Mouse (Mus musculus) left cerebral cortex, postnatal 25 days (tissue): Measurements from ENCODE around the gene Fras1. TPM values are rescaled to one million over a fixed set of nuclear protein-coding genes. Genes with fewer than 3 reads are reported as not detected.

Experiments
- DNase-seq, 2 experiments: peaks; one replicate each; pipeline ENCODE4 v3.0.0; 2022; ENCODE audit warnings: low spot score in 2 of 2, mixed read lengths in 1 of 2
- intact Hi-C: fragments of 180-260 bp; cut with DNase I; formaldehyde crosslinking; loops from one replicate; pipeline ENCODE4 v1.15.1; 2025
- total RNA-seq, 2 experiments: library from RNA; stranded (reverse); gene quantifications; 2 replicates each; pipeline ENCODE4 v1.2.3; 2021

Fras1 gene
- 10 to 100 TPM; 20.3 to 29.6 TPM for total RNA-seq

- intact Hi-C loops, result loop anchor here (5.0 to 10.0 kb wide), 4 partner anchors 84 to 394 kb away; no protein-coding TSS in a partner anchor
- DNase-seq, result peak in 1 of 2 experiments; percentile 55
These were observed at the start of gene Fras1 for GRCm38 (mm10) chr5:96373567-96373985. Fras1 (plus strand) TSS chr5:96373955.

- peak in 1 of 2 experiments; percentile 17 for DNase-seq
- intact Hi-C loops, result loop anchor here (5.0 kb wide), 1 partner anchor 436 kb away; no protein-coding TSS in a partner anchor
These were observed 42.6 kb upstream of the Fras1 start for GRCm38 (mm10) chr5:96331048-96331737.

GRCm38 (mm10) chr5:96331738-96332070 lies 42.1 kb upstream of the Fras1 start:
- DNase-seq, result no peak

GRCm38 (mm10) chr5:96333963-96334362 lies 39.8 kb upstream of the Fras1 start:
- intact Hi-C loops, result loop anchor here (5.0 kb wide), 1 partner anchor 433 kb away; no protein-coding TSS in a partner anchor
- peak in 1 of 2 experiments; percentile 31 for DNase-seq

More at GRCm38 (mm10) chr5:96331738-96332070, 42.1 kb upstream of the Fras1 start:
- intact Hi-C loops, result loop anchor here (5.0 kb wide), 1 partner anchor 436 kb away; no protein-coding TSS in a partner anchor

GRCm38 (mm10) chr5:96340564-96340963 lies 33.2 kb upstream of the Fras1 start:
- intact Hi-C loops, result no loop called here
- no peak for DNase-seq

- intact Hi-C loops, result no loop called here
- DNase-seq, result no peak
These were observed 28.8 kb upstream of the Fras1 start for GRCm38 (mm10) chr5:96344983-96345382.

GRCm38 (mm10) chr5:96351963-96352362 lies 21.8 kb upstream of the Fras1 start:
- intact Hi-C loops, result no loop called here
- no peak for DNase-seq

GRCm38 (mm10) chr5:96363950-96364349 lies 9.8 kb upstream of the Fras1 start:
- no peak for DNase-seq
- intact Hi-C loops, result no loop called here

GRCm38 (mm10) chr5:96365590-96365989 lies 8.2 kb upstream of the Fras1 start:
- intact Hi-C loops, result no loop called here
- DNase-seq, result no peak

GRCm38 (mm10) chr5:96367260-96367659 lies 6.5 kb upstream of the Fras1 start:
- DNase-seq, result no peak
- intact Hi-C loops, result no loop called here

GRCm38 (mm10) chr5:96373106-96373505 lies 649 bp upstream of the Fras1 start:
- no peak for DNase-seq
- intact Hi-C loops, result loop anchor here (5.0 to 10.0 kb wide), 4 partner anchors 84 to 394 kb away; no protein-coding TSS in a partner anchor

- intact Hi-C loops, result loop anchor here (2.0 to 10.0 kb wide), 5 partner anchors 83 to 393 kb away; no protein-coding TSS in a partner anchor
- peak; percentile 58 to 74 for DNase-seq
These were observed 489 bp downstream of the Fras1 start for GRCm38 (mm10) chr5:96373986-96374901.

GRCm38 (mm10) chr5:96375391-96375831 lies 1.7 kb downstream of the Fras1 start:
- DNase-seq, result no peak
- intact Hi-C loops, result loop anchor here (2.0 to 10.0 kb wide), 2 partner anchors 209 to 299 kb away; no protein-coding TSS in a partner anchor

GRCm38 (mm10) chr5:96376216-96376615 lies 2.5 kb downstream of the Fras1 start:
- peak in 1 of 2 experiments; percentile 36 for DNase-seq
- intact Hi-C loops, result loop anchor here (10.0 kb wide), 1 partner anchor 299 kb away; no protein-coding TSS in a partner anchor

GRCm38 (mm10) chr5:96386138-96386933 lies 12.6 kb downstream of the Fras1 start:
- DNase-seq, result no peak
- intact Hi-C loops, result no loop called here

GRCm38 (mm10) chr5:96388306-96388705 lies 14.6 kb downstream of the Fras1 start:
- peak in 1 of 2 experiments; percentile 7 for DNase-seq
- intact Hi-C loops, result no loop called here

GRCm38 (mm10) chr5:96389963-96390623 lies 16.3 kb downstream of the Fras1 start:
- DNase-seq, result no peak
- intact Hi-C loops, result no loop called here

GRCm38 (mm10) chr5:96391086-96391485 lies 17.3 kb downstream of the Fras1 start:
- intact Hi-C loops, result no loop called here
- no peak for DNase-seq

GRCm38 (mm10) chr5:96394947-96395346 lies 21.2 kb downstream of the Fras1 start:
- intact Hi-C loops, result no loop called here
- no peak for DNase-seq
